Mouse (Mus musculus) thymus, postnatal 14 days (tissue): ENCODE measurements around the gene Nsun2.
"Not testable (repeated sequence)": the region's sequence is repeated elsewhere in the genome, so short reads cannot be mapped to it uniquely, and the experiment has no call there.

Experiments used
- DNase-seq: peaks from one replicate; pipeline ENCODE4 v3.0.0; 2021

Gene Nsun2

DNA sequence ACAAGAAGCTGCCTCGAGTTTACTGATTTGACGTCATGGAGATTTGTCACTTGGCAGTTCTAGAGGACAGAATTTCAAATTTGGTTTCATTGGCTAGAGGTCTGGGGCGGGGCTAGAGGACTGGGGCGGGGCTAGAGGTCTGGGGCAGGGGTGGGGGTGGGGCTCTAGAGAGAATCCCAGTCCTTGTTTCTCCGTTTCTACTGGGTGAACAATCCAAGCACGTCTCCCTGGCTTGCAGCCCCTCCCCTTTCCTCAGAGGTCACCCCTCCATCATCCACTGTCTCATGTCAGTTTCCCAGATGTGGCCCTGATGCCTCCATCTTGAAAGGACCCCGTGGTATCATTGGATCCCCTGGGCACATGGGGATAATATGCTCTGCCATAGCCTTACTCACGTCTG lies 21.5 kb downstream of the Nsun2 start:
- DNase-seq, result no peak

DNA sequence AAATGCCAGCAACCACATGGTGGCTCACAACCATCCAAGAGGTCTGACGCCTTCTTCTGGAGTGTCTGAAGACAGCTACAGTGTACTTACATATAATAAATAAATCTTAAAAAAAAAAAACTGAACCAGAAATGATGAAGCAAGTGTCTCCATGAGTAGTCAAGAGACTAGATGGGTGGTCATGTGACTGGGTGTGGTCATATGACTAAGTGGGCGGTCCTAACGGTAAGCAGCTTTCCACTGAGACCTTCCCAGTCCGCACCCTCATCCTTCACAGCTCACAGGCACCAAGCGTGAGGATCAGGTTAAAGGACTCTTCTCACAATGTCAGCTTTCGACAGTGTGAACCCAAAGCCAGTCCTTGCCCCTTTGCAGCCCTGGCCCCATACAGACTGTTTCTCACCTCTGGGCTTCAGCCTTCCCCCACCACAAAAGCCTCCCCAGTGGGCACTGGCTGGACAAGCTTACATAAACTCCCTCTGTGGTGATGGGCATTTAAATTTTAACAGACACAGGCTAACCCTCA lies 22.5 kb downstream of the Nsun2 start:
- no peak for DNase-seq

DNA sequence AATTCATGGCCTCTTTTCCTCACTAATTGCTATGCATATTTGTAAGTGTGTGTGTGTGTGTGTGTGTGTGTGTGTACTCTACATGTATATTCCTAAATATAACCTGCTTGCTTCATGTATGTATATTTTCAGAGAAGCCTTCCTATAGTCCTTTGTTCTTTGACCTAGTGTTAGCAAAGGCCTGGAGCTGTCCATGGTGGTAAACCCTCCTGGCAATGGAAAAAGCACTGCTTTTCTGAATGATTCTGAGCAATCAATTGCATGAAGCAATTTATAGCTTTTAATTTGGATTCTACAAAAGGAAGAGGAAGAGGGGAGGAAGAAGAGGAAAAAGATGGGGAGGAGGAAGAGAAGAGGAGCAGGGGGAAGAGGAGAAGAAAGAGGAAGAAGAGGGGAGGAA lies 23.2 kb downstream of the Nsun2 start:
- no peak for DNase-seq

DNA sequence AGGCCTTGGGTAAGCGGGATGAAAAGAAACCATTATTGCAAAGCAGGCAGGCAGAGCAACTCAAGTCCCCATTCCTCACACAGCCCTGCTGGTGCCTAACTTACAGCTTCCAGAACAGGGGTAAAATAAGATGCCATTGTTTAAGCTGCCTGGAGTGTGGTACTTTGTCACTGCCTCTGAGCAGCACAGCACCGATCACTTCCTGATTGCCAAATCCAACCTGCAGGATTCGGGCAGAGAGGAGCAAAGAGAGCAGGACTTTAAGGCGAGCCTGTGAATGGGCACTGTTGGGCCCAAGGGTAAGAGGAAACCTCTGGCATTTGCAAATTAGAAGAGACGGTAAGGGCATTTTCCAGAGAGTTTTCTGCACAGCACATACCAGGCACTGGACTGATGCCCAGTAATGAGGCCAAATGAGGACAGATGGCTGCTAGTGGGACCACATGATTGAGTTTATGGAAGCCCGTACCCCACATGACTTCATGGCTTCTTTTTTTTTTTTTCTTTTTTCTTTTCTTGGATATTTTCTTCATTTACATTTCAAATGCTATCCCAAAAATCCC lies 24.6 kb downstream of the Nsun2 start:
- DNase-seq, result no peak

DNA sequence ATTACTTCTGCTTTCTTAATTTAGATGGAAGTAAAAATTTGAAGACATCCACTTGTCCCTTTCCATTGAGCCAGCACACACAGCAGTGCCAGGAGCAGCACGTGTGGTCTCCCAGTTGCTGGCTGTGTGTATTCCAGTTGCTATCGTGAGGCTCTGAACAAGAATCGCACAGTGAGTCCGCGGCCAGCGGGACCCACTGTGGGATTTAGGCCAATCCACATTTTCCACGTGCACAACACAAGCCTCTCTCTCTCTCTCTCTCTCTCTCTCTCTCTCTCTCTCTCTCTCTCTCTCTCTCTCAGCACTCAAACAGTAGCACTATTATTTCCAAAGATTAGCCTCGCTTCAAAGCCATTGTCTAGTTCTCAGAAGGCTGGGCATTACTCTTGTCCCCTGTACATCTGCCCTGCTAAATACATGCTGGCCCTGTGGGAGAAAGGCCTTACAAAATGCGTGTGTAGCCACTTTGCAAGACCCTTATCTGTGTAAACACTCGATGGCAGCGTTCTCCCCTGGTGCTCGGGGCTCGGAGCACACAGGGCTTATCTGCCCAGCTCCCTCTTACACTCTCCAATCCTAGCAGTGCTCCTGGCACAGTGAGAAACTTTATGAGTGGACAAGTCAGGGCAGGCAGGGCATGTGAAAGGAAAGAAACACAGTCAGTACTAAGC lies 25.9 kb downstream of the Nsun2 start:
- DNase-seq, result no peak

DNA sequence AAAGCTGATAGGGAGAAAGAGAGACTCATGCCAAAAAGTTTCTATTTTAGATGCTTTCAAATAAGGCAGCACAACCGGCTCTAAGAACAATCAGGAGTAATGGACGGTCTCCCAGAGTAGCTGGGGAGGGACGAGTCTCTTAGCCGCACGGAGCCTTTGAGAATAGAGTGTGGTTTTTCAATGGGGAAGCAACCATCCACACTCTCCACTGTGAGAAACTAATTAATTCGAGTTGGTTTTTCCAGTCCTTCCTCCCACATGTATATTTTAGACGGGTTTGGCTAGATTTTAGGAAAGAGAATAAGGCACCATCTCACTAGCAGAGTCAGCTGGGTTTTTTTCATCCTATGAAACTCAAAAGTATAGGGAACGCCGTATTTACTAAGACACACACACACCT lies 28.5 kb downstream of the Nsun2 start:
- no peak for DNase-seq

DNA sequence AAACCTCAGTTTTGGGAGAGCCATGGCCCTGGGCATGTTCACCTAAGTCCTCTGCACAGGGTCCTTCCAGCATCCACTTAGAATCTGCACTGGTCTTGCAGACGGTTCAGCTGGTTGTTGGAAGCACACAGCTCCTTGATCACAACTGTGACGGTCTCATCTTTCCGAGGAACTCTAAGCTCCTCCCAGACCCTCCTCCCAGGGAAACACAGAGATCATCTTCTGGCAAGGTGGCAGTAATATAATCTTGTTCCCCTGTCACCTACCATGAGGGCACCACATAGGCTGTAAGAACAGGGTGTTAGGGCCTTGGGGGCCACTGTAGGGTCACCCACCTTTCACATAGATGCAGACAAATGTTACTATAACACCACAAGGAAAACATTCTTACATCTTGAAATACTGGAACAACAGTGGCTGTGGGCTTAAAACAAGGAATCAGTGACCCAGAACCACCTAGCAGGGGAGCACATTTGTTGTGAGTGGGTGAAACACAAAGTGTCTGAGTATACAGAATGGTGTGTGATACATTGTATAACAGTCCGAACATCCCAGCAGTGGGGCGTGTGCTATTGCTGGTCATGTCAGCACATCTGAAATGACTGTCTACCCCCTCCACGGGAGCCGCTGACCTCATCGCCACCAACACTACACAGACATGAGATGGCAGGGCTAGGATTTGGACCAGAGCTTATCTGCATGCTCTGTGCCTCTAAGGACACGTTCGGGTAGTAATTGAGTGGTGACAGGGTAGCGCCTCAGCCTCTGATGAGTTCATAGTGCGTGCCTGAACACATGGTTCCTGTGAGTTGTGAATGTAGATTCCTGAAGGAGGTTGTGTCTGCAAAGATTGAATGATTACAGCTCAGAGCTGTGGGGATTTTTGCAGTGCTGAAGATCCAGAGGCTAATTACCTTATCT lies 29.4 kb downstream of the Nsun2 start:
- no peak for DNase-seq

DNA sequence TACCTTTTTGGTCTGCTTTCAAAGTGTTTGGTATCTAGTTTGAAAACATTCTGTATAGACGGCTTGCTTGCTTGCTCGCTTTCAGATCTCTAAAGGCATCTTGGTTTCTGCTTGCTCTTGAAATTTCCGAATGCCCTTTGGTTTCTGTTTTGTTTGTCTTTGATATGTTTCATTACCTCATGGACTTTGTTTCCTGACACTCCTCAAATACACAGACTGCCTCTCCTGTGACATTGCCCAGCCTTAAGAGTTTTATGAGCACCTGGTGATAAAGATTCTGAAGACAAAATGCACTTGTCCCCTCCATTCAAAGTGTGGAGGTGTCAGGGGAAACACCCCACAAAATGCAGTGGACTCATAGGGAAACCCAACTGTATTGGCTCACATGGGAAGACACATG lies 30.4 kb downstream of the Nsun2 start:
- no peak for DNase-seq

DNA sequence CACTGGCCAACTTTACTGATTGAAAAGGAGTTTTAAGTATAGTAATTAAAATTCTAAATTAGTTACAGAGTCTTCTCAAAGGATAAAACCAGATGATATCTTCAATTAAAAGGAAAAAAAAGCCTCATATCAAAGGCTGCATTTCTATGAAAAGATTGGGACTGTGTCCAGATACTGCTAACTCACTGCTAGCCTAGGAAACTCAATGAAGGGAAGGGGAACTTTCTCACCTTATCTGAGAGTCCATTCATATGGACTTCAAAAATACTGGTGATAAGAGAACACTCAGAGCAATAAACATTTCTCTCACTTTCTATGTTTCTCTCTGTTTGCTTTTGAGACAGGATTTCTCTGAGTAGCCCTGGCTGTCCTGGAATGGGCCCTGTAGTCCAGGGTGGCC lies 31.0 kb downstream of the Nsun2 start:
- DNase-seq, result no peak

DNA sequence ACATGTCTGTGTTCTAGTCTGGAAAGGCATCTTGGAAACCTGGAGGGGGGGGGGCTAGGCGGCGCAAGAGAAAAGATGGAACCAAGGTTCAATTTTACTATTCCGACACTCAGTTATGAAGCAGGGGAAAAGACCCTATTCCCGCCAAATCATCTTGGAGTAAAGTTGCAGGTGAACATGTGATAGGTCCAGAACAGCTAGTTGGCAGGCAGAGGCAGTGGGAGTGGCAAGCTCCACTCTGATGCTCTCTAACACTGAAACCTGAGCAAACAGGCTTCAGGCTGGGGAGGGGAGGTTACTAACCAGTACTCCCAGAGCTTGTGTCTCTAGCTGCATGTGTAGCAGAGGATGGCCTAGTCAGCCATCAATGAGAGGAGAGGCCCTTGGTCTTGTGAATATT lies 31.9 kb downstream of the Nsun2 start:
- DNase-seq, result not testable (repeated sequence)

DNA sequence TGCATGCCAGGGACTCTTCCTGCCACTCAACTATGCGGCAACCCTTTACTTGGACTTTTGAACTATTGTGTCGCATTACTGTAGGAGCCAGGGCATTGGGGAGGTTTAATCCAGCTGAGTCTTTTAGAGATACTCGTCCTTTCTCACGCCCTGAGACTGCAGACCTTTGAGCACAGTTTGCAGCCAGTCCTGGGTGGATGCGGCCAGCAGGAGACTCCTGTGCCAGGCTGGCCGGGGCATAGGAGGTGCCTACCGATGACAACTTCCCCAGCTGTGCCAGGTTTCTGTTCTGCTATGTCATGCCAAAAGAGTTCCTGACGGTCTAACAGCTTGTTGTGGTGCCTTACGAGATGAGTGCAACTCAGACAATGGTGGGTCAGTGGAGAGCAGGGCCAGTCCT lies 35.7 kb downstream of the Nsun2 start:
- DNase-seq, result no peak

DNA sequence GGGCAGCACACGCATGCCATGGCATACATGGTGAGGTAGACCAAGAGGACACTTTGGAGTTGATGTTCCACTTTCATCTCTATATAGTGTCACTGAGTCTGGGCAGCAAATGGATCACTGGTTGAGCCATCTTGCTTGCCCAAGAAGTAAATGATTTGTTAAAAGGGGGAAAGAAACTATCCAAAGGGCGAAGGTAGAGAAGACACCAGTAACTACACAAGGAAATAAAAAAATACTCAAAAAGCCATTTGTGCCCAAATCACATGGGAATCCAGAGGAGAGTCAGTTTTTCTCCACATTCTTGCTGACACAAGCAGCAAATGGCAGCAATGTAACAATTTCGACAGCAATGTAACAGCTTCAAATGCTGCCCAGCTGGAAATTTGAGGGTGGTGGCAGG lies 39.0 kb downstream of the Nsun2 start:
- DNase-seq, result no peak

DNA sequence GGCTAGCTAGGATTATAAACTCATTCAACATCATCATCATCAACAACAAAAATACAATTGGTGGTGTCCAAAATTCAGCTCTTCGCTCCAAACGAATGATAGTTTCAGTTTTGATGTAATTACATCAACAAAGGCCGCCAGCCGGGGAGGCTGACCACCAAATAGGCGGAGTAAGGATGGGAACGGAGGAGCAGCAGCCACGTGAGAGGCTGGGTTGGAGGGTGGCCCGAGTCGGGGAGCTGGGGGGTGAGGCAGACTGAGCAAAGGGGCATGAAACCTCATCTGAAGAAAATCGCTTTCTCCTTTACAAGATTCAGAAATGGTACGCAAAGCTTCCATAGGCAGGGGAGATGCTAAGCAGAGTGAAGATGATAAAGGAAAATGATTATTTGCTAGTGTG lies 43.1 kb downstream of the Nsun2 start:
- no peak for DNase-seq

DNA sequence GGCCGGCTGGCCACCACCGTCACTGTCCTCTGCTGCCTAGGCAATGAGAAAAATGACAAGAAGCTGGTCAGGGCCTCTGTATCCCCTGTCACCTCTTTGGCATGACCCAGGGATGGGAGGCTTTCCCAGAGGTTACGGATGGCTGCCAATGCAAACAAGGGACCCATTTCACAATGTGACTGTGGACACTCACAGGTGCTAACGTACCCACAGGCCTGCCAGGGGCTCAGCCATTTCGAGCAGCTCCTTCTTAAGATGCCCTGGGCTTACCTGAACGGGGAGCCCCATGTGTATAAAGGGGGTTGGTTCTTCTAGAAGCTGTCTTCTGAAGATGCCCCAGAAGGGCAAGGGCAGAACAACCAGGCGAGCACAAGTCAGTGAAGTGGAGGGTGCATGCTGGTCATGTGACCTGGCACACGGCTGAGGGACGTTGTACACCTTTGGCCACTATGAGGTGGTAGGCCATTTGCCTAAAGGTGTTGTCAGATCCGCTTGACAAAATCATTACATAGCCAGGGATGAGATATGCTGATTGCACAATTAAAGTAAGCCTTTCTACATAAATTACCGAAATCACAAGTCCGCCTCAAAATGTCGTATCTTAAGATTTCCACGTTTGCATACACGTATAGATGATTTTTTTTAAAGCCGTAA lies 43.8 kb downstream of the Nsun2 start:
- no peak for DNase-seq

DNA sequence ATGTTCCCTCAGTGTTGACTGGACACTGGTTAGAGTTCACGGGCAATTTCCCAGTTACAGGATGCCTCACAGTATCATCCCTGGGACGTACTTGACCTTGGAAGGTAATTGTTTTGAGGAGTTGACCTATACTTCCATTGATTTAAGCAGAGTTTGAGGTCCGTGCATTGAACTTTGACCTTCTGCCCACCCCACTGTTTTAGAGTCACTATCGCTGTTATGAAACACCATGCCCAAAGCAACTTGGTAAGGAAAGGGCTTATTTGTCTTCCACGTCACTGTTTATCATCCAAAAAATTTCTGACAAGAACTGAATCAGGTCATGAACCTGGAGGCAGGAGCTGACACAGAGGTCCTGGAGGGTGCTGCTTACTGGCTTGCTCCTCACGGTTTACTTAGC lies 48.9 kb downstream of the Nsun2 start:
- no peak for DNase-seq

DNA sequence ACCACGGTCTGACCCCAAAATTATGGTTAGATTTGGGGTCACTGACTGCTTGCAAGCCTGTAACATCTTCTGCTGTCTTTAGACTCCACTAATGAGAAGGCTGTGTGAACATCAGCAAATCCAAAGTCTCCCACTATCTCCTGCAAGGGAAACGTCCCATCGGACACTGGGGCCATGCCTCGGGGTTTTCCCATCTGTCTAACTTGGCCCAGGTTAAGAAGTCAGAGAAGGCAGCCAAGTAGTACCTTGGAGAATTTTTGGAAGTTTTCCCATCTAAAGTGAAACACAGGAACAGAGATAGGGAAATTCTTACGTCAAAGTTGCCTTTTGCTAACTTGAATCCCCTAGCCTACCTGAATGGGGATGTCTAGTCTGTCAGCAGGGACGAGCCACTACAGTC lies 50.0 kb downstream of the Nsun2 start:
- no peak for DNase-seq

DNA sequence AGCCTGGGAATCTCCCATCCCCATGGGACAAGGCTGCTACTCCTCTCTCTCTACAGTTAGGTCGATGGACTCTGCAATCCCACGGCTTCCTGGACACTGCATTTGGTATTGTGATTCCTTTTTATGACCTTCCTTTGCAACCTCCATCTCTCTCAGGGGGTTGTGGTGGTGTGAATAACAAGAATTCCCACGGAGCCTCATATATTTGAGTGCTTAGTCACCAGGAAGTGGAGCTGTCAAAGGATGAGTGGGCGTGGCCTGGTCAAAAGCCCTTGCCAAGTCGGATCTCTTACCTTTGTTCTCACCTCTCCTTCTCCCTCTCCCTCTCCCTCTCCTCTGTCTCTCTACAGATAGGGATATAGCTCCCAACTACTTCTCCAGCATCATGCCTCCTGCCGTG lies 52.3 kb downstream of the Nsun2 start:
- no peak for DNase-seq

DNA sequence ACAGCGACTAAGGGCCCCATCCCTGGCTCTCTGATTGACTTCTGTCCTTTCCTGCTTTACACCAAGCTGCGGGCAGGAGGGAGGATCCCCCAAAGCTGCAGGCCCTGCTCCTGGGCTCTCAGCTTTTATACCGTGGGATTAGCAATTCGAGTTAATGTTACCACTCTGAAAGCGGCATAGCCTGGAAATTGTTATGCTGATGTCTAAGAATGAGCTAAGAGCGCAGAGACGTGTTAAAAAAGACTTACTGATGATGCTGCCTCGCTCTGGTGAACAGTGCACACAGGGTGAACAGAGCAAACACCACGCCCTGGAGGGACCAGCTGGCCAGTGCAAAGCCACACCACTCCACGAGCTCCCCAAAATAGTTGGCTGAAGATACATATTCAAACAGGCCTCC lies 52.8 kb downstream of the Nsun2 start:
- DNase-seq, result no peak

DNA sequence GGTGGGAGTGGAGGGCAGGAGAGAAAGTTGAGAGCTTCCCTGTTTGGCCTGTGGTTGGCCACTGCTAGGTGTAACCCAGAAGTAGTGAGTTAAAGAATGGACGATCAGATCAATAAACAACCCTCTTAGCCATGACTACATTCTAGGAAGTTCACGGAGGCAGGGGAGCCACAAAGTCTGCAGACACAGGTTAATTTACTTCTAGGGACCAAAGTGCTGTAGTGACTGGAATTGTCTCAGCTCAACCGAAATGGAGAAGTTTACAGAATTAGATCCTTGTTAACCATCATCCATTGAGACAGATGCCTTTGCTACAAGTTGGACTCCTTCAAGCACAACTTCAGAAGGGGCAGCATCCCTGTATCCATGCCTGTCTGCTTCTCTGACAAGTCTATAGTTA lies 54.3 kb downstream of the Nsun2 start:
- no peak for DNase-seq

DNA sequence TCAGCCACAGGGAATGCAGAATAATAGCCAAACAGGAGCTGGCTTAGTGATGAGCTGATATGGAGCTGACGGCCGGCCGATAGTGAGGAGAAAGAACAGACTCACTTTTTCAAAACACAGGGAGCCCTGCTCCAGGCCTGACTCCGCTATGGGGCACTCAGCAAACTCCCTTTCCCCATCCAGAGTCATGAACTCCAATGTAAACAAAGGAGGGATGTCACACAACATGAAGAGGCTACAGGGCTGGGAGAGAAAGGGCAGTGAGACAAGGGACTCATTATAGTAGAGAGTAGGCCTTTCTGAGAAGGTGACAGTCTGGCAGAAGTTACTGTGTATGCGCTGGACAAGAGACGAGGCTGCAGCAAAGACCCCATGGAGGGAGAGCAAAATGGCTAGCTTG lies 54.7 kb downstream of the Nsun2 start:
- DNase-seq, result no peak

DNA sequence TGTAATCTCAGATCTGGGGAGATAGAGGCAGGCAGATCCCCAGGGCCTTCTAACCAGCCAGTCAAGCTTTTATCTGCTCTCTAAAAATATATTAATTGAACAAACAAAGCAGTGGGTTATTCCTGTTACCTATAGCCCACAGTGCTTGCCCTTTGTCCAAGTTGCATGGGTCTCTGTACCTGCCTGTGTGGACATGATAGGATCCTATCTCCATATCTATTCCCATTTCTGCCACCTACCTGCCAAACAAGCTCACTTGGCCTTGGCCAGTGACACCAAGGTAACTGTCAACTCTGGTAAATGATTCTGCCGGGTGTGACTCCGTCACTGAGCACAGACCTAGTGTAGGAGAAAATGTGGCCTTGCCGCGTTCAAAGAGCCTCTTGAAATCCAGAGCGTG lies 57.8 kb downstream of the Nsun2 start:
- DNase-seq, result no peak

DNA sequence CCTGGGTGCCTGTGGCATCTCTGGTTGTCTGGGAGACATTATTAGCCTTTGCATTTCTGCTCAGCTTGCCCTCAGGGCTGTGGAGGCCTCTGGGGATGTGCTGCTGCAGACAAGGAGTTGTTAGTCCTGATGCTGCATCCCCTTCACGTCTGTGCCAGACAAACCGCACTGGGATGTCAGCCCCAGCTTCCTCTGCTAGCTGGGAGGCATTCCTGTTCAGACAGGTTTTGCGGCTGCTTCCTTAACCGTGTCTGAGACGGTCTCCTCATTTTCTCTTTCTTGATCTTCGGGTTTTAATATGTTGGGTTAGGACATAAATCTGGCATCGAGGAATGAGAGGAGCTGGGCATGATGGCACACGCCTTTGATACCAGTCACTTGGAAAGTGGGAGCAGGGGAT lies 58.7 kb downstream of the Nsun2 start:
- DNase-seq, result no peak

DNA sequence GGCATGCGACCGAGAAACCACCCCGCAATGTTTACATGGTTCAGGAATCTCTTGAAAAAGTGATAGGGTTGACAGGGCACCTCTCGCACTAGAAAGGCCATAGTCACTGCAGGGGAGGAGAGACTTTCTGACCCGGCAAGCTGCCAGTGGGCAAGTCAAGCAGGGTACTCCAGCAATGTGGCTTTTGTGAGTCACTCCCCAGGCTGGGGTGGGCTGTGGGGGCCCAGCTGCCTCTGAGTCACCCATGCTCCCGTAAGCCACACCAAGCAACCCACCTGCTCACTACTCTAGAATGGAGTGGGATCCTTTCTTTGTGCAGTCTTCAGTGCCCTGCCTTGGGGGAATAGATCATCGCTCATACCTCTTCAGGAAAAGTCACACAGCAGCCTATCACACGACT lies 59.9 kb downstream of the Nsun2 start:
- no peak for DNase-seq
